Mouse (Mus musculus): Measurements from ENCODE around the gene Nfib.

Nfib gene

DNA sequence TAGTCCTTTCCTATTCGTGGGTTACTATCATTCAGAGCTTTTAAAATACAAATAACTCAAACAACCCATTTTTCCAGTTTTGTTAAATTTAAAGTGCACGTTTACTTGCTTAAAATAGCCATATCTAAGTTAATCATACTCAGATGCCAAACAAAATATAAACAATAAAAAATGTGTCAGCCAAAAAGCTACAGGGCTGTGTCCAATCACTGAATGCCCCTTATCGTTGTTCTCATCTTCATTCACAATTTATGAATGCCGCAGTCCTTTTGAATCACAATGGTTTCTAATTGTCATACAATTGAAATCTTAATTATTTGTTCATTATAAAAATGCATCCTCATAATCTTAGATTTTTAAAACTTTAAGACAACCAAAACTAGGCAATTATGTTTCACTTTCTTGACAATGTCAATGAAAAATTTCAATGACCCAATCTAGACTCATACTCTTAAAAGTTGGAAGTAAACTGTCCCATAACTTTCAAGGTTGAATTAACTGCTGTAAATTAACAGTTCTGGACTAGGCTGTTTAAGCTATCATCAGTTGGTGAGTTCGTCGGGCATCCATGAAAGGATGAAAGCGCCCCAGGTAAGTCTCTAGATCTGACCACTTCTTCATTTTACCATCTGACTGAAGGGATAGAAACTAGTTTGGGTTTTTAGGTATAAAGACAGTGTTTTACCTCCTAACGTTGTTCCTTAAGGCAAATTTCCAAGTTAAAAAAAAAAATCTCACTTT lies 202.1 kb downstream of the Nfib start:
- no peak for ATAC-seq (ENCODE audit: insufficient number of reproducible peaks, low FRiP score, low TSS enrichment)

GRCm38 (mm10) chr4:82502611-82503010 lies 202.9 kb downstream of the Nfib start:
- no peak for ATAC-seq (ENCODE audit: insufficient number of reproducible peaks, low FRiP score, low TSS enrichment)

- ATAC-seq (ENCODE audit: insufficient number of reproducible peaks, low FRiP score, low TSS enrichment), result no peak
These were observed 203.5 kb downstream of the Nfib start for GRCm38 (mm10) chr4:82502012-82502411.

- ATAC-seq (ENCODE audit: insufficient number of reproducible peaks, low FRiP score, low TSS enrichment), result no peak
These were observed 204.9 kb downstream of the Nfib start for GRCm38 (mm10) chr4:82500578-82501098.

- no peak for ATAC-seq (ENCODE audit: insufficient number of reproducible peaks, low FRiP score, low TSS enrichment)
These were observed 205.6 kb downstream of the Nfib start for GRCm38 (mm10) chr4:82499725-82500577.

DNA sequence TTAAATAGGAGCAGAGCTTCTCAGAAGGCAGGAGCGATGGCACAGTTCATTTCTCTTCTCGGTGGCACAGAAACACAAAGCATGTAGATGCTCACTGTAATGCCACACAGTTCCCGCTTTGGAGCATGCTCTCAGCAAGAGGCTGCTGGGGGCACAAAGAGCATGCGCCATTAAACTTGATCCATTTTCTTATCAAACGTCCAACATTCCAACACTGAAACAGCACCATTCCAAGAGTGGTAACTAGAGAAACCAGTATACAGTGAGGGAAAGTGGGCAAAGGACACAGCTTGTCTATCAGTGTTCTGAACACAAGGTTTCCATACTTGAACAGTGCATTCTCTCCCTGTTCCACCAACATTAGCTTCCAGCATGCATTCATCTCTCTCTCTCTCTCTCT lies 206.3 kb downstream of the Nfib start:
- no peak for ATAC-seq (ENCODE audit: insufficient number of reproducible peaks, low FRiP score, low TSS enrichment)

DNA sequence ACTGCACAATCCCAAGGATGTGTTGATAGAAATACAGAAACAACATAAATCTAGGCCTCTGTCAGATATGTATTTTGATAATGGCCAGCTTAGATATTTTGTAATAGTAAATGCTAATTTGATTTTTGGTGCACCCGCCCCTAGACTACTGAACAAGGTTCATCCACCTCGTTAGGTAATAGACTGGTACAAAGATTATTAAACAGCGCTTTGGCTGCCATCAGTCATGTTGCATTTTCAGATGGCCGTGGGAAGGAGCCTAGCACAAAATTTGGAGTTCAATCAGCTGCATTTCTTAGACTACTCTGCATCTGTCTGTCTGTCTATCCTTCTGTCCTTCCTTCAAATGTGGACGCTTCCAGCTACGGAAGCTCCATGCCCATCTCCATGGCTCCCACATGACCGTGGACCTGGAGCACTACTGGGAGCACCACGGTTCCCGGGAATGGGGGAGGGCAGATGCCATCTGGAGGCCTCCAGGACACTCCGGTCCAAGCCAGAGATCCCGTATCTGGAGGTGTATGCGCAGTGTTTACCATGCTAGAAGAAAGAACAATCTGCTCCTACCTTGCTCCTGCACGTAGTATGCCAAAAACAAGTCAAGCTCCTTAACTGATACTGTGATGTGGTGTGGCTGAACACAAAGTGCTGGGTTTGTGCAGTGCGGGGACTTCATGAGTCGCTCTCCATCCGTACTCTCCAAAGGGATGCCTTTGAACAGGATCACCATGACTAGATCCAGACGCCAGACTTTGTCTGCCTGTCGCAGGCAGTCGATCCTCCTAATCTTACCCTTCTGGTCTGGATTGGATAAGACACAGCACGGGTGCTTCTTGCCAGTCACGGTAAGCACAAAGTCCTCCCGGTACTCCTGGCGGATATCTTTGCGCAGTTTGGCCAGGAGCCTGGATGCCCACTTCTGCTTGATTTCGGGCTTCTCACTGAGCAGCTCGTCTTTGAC lies 207.6 kb downstream of the Nfib start:
- ATAC-seq (ENCODE audit: insufficient number of reproducible peaks, low FRiP score, low TSS enrichment), result peak; percentile 79

GRCm38 (mm10) chr4:82497141-82497566 lies 208.4 kb downstream of the Nfib start:
- ATAC-seq (ENCODE audit: insufficient number of reproducible peaks, low FRiP score, low TSS enrichment), result no peak

GRCm38 (mm10) chr4:82496383-82496782 lies 209.2 kb downstream of the Nfib start:
- ATAC-seq (ENCODE audit: insufficient number of reproducible peaks, low FRiP score, low TSS enrichment), result no peak

GRCm38 (mm10) chr4:82495605-82496004 lies 209.9 kb downstream of the Nfib start:
- no peak for ATAC-seq (ENCODE audit: insufficient number of reproducible peaks, low FRiP score, low TSS enrichment)

GRCm38 (mm10) chr4:82494829-82495228 lies 210.7 kb downstream of the Nfib start:
- ATAC-seq (ENCODE audit: insufficient number of reproducible peaks, low FRiP score, low TSS enrichment), result no peak

- ATAC-seq (ENCODE audit: insufficient number of reproducible peaks, low FRiP score, low TSS enrichment), result no peak
These were observed 211.1 kb downstream of the Nfib start for GRCm38 (mm10) chr4:82494424-82494823.

DNA sequence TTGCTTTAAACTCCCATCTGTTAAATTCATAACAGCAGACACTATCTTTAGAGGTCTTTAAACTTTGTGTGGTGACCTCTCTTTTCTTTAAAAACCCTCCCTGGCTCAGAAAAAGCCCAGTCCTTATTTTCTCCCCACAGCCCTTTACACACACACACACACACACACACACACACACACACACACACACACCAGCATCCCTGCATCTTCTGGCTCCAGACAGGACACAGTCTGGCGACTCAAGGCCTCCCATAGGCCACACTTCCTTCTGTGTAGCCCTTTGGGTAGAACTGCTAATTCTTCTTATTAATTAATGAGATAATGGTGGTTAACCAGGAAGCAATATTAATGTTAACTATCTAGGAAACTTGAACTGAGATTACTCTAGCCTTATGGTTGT lies 211.7 kb downstream of the Nfib start:
- no peak for ATAC-seq (ENCODE audit: insufficient number of reproducible peaks, low FRiP score, low TSS enrichment)

- no peak for ATAC-seq (ENCODE audit: insufficient number of reproducible peaks, low FRiP score, low TSS enrichment)
These were observed 212.2 kb downstream of the Nfib start for GRCm38 (mm10) chr4:82493363-82493762.

DNA sequence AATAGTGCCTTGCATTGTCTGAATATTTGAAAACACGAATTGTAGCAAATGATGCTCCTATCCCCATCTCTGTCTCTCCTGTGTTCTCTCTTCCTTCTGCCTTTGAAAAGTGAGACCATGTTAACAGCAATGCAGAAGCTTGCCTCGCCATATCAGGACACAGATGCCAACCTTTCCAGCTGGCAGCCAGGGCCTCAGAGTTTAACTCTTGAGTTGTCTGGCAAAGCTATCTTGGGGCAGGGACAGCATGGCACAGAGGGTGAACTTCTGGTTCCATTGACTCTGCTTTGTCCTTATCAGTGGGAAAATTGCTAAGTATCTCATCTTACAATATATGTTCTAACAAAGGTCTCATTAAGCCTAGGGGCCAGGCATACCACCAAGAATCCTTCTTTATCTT lies 212.8 kb downstream of the Nfib start:
- no peak for ATAC-seq (ENCODE audit: insufficient number of reproducible peaks, low FRiP score, low TSS enrichment)

DNA sequence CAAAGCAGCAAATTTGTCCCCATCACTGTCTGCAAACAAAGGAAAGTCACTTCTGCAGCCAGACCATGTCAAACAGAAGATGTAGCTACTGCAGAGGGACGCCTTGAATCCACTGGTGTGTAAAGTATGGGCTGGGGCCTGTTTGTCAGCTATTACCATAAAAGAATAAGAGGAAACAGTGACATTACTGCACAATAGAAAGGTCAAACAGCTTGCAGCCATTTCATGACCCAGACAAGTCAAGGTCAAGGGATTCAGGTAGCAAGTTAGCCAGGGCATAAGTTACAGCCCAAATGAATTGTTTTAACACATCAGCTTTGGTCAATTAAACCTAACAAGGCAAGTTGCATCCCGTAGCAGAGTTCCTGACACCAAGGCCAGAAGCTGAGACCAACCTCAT lies 215.6 kb downstream of the Nfib start:
- ATAC-seq (ENCODE audit: insufficient number of reproducible peaks, low FRiP score, low TSS enrichment), result no peak

DNA sequence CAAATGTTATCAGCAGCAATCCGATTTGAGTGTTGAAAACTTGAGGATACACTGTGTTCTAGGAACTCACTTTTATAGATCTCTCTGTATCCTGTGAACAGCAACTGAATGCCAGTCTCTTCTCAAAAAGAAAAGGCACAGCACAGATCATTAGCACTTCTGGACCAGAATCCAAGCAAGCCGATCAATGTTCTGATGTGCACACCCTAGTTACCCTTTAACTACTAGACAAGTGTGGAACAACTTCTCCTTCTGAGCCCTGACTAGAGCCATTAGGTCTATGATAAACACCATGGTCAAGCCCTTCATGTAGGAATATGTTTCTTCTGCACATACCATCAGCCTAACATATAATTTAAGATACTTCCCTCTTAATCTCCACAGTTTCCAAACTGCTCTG lies 219.6 kb downstream of the Nfib start:
- ATAC-seq (ENCODE audit: insufficient number of reproducible peaks, low FRiP score, low TSS enrichment), result no peak

DNA sequence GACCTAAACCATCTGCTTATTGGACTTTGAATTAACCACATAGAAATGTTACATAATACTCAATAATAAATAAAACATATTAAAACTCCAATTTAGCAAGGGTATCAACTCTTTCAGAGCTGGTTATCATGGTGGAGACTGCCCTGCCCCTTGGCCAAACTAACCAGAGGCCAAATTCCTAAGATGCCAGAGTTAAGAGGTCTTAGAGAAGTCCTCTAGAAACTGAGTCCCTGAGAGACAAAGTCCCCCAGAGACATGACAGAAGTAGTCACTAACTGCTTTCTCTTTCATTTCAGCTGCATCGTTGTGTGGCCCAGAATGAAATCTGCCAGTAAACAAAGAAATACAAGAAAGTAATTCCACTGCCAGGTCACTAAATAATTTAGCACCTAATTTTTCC lies 221.7 kb downstream of the Nfib start:
- ATAC-seq (ENCODE audit: insufficient number of reproducible peaks, low FRiP score, low TSS enrichment), result no peak

GRCm38 (mm10) chr4:82483298-82483697 lies 222.3 kb downstream of the Nfib start:
- no peak for ATAC-seq (ENCODE audit: insufficient number of reproducible peaks, low FRiP score, low TSS enrichment)

DNA sequence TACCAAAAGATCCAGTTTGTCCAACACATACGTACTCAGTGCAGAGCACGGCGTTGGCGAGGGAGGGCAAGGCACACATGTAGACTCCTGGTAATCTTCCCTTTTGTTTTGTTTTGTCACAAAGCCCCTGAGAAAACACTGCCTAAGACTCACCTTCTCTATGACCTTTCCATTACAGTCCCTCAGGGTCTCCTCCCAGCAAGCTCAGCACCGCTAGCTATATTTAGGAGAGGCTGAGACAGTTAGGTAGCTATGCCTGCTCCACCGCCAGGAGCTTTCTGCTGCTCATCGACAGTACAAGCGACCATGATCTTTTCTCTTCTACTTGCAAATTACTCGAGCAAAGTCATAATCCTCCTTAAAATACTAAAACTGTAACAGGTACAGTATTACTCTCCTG lies 224.9 kb downstream of the Nfib start:
- no peak for ATAC-seq (ENCODE audit: insufficient number of reproducible peaks, low FRiP score, low TSS enrichment)

Measured in cerebellum, adult (tissue).